Mouse (Mus musculus) adrenal gland, postnatal 10 days (tissue): ENCODE measurements around the gene Rad51d. TPM values are rescaled to one million over a fixed set of nuclear protein-coding genes. Genes with fewer than 3 reads are reported as not detected.

ENCODE experiments used
- total RNA-seq, 2 experiments: library from RNA; stranded (reverse); gene quantifications; 2 replicates each; pipeline ENCODE4 v1.2.3; 2021

The Rad51d gene
- total RNA-seq, 2 experiments from 2014 or later = 14.8 to 19.3 TPM

Other genes with a start within 250 kb of the Rad51d start
- under 1 TPM; 0.58 to 0.60 TPM for gene Cct6b, start 126.3 kb downstream of the Rad51d start, total RNA-seq
- 10 to 100 TPM; 17.7 to 20.8 TPM for gene Zfp830, start 126.3 kb downstream of the Rad51d start, total RNA-seq
- 10 to 100 TPM; 19.8 to 22.1 TPM for gene Lig3, start 109.5 kb downstream of the Rad51d start, total RNA-seq
- 10 to 100 TPM in 1 of 2 experiments, 1 to 10 TPM in 1; 9.2 to 11.2 TPM for gene Rffl, start 19.4 kb downstream of the Rad51d start, total RNA-seq
- gene Fndc8, start 1.5 kb upstream of the Rad51d start, total RNA-seq = under 1 TPM in 1 of 2 experiments, not detected in 1; 0.30 TPM
- gene Nle1, start 17.8 kb upstream of the Rad51d start, total RNA-seq = 10 to 100 TPM; 18.6 to 22.0 TPM
- gene Unc45b, start 19.9 kb upstream of the Rad51d start, total RNA-seq = 10 to 100 TPM; 18.7 to 30.4 TPM
- 10 to 100 TPM; 46.0 to 46.6 TPM for gene Slfn5, start 60.7 kb upstream of the Rad51d start, total RNA-seq
- gene Slfn9, start 101.2 kb upstream of the Rad51d start, total RNA-seq = 10 to 100 TPM in 1 of 2 experiments, 1 to 10 TPM in 1; 8.0 to 12.0 TPM
- gene Slfn8, start 130.2 kb upstream of the Rad51d start, total RNA-seq = under 1 TPM; 0.66 to 0.91 TPM
- gene Slfn2, start 174.5 kb upstream of the Rad51d start, total RNA-seq = 1 to 10 TPM; 6.6 to 8.3 TPM
- 1 to 10 TPM in 1 of 2 experiments, under 1 TPM in 1; 0.97 to 1.7 TPM for gene Slfn1, start 226.2 kb upstream of the Rad51d start, total RNA-seq